Comparison of ENCODE assay signal across 8 mouse cellular contexts in genomic region chr2:32757056-32757845, GRCm38 (mm10). TPM values are rescaled to one million over a fixed set of nuclear protein-coding genes. Genes with fewer than 3 reads are reported as not detected.
A peak's percentile ranks its signal among the peaks of the same experiment; 100 is the strongest.
DNase-seq lines count a peak whose midpoint lies in the region; ATAC-seq and TF ChIP-seq lines count a peak whose summit lies in the region.

TSS of gene Tor2a (plus strand) at chr2:32757234.

- peak within 1 kb of the TSS; percentile 77 for H3K9ac ChIP-seq in kidney, embryonic 14.5 days (ENCODE audit: low read depth, low read length)
- H3K9ac ChIP-seq in limb, embryonic 15.5 days, result peak within 1 kb of the TSS; percentile 86

- peak within 1 kb of the TSS; percentile 51 for H3K4me2 ChIP-seq in kidney, embryonic 14.5 days (replicated peaks; ENCODE audit: low read depth, low read length)
- peak within 1 kb of the TSS; percentile 50 for H3K4me2 ChIP-seq in limb, embryonic 15.5 days

- peaks cover 13% of the 10 kb centered on the region for H3K4me1 ChIP-seq in bone marrow macrophage, adult 2 months (ENCODE audit: control insufficient read depth, insufficient read depth, low read length)
- H3K4me1 ChIP-seq in embryonic fibroblast, embryonic 13.5 days (ENCODE audit: control insufficient read depth, insufficient read depth, low read length), result no peaks in the 10 kb centered on the region
- H3K4me1 ChIP-seq in kidney, embryonic 14.5 days (ENCODE audit: control insufficient read depth, insufficient read depth, low read length), result no peaks in the 10 kb centered on the region
- H3K4me1 ChIP-seq in limb, embryonic 15.5 days, result peaks cover 12% of the 10 kb centered on the region

- peak within 1 kb of the TSS; percentile 50 for H3K27ac ChIP-seq in bone marrow macrophage, adult 2 months (ENCODE audit: insufficient read depth, low read depth, low read length)
- peak within 1 kb of the TSS; percentile 78 for H3K27ac ChIP-seq in embryonic fibroblast, embryonic 13.5 days (ENCODE audit: insufficient read depth, low read length)
- peak within 1 kb of the TSS; percentile 74 for H3K27ac ChIP-seq in kidney, embryonic 14.5 days (ENCODE audit: low read depth, low read length)
- peak within 1 kb of the TSS; percentile 95 for H3K27ac ChIP-seq in limb, embryonic 15.5 days

- peaks cover 39% of the 10 kb centered on the region for H3K36me3 ChIP-seq in kidney, embryonic 14.5 days (ENCODE audit: control insufficient read depth, insufficient read depth, low read length)
- H3K36me3 ChIP-seq in limb, embryonic 15.5 days, result peaks cover 46% of the 10 kb centered on the region

- H3K27me3 ChIP-seq in kidney, embryonic 14.5 days (ENCODE audit: control insufficient read depth, insufficient read depth, low read length), result no peaks in the 10 kb centered on the region
- H3K27me3 ChIP-seq in limb, embryonic 15.5 days, result no peaks in the 10 kb centered on the region

- peak; percentile 98 for DNase-seq in A20 (ENCODE audit: low read depth, low spot score)
- peak; percentile 98 for DNase-seq in heart, adult 9 months (ENCODE audit: low spot score in 2 of 2)
- peak; percentile 89 to 91 for DNase-seq in monocyte, adult 2 months (ENCODE audit: low read depth in 1 of 2, low spot score in 2 of 2)
- DNase-seq in spleen, postnatal 36 days (ENCODE audit: low spot score in 2 of 2), result peak; percentile 98

- under 1% methylated on average over 60 of the region's 66 CpGs for WGBS in kidney, embryonic 14.5 days
- WGBS in limb, embryonic 15.5 days, result under 1% methylated on average over 65 of the region's 66 CpGs

- peak; percentile 94 for ATAC-seq in kidney, embryonic 14.5 days (ENCODE audit: low FRiP score, low TSS enrichment)
- peak; percentile 90 for ATAC-seq in limb, embryonic 15.5 days (ENCODE audit: insufficient number of reproducible peaks, low FRiP score, low TSS enrichment, low read depth)

- no peaks in the 10 kb centered on the region for H3K9me3 ChIP-seq in kidney, embryonic 14.5 days (ENCODE audit: control insufficient read depth, low read length)
- H3K9me3 ChIP-seq in limb, embryonic 15.5 days, result no peaks in the 10 kb centered on the region

- TF ChIP-seq POLR2A in bone marrow macrophage, adult 2 months (IDR thresholded peaks at IDR 0.05; ENCODE audit: borderline replicate concordance, low read depth, low read length), result no peak
- TF ChIP-seq POLR2A in embryonic fibroblast, embryonic 13.5 days (IDR thresholded peaks at IDR 0.05; ENCODE audit: low read depth, low read length), result peak; percentile 75

- H3K4me3 ChIP-seq in bone marrow macrophage, adult 2 months (ENCODE audit: insufficient read depth, low read length), result peak within 1 kb of the TSS; percentile 88
- peak within 1 kb of the TSS; percentile 62 for H3K4me3 ChIP-seq in embryonic fibroblast, embryonic 13.5 days (ENCODE audit: insufficient read depth, low read length)
- peak within 1 kb of the TSS; percentile 54 for H3K4me3 ChIP-seq in kidney, embryonic 14.5 days (ENCODE audit: low read length)
- peak within 1 kb of the TSS; percentile 77 for H3K4me3 ChIP-seq in limb, embryonic 15.5 days

- peak; percentile 63 for TF ChIP-seq CTCF in bone marrow macrophage, adult 2 months (IDR thresholded peaks at IDR 0.05; ENCODE audit: low read depth, low read length)
- peak; percentile 86 for TF ChIP-seq CTCF in embryonic fibroblast, embryonic 13.5 days (IDR thresholded peaks at IDR 0.05; ENCODE audit: borderline replicate concordance, insufficient read depth, low read length)

RNA-seq across cellular contexts. Expression of gene Tor2a, which starts in this region (rescaled TPM):
- 32.1 and 33.9 TPM in 2 replicates for polyA plus RNA-seq in bone marrow macrophage, adult 2 months (2012; ENCODE audit: insufficient read depth, insufficient read length, missing spikeins)
- 26.1 and 36.6 TPM in 2 replicates for polyA plus RNA-seq in embryonic fibroblast, embryonic 13.5 days (2011; ENCODE audit: insufficient read length, low read depth, missing spikeins)
- 75.6 and 76.8 TPM in 2 replicates for polyA plus RNA-seq in kidney, embryonic 14.5 days (2014; fragmentation: Nextera tagmentation; extraction: Ambion mirVana)
- 68.5 and 71.7 TPM in 2 replicates for polyA plus RNA-seq in limb, embryonic 15.5 days (2015; fragmentation: Nextera tagmentation; extraction: Ambion mirVana)

Comparison
In these comparisons a context has a peak if more than half of its experiments do, and no peak if none do; other contexts are left out.
1. Peak in every context shown above with its lines: DNase-seq, ATAC-seq, H3K4me3 ChIP-seq and H3K27ac ChIP-seq.